Comparison of ENCODE assay signal across 14 mouse cellular contexts in the genomic region with DNA sequence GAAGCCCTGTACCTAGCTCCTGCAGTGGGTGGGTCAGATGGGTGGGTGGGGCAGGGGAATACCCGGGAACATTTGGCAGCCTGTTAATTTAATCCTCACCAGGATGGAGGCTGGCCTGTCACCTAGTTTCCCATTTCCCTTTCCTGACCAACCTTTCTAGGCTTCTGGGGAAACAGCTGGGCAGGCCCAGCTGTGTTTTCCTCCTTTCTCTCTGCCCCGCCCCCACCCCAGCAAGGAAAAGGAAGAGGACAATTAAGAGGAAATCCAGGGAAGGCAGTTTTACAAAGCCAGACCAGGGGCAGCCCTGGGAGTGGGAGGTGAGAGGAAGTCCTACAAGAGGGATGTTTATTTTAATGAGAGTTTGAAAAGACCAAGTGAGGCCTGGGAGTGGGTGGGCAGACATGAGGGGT. TPM values are rescaled to one million over a fixed set of nuclear protein-coding genes. Genes with fewer than 3 reads are reported as not detected.
DNase-seq lines count a peak whose midpoint lies in the region; ATAC-seq lines count a peak whose summit lies in the region.
"Had no signal": no experiment of that assay in that cellular context is flagged by ENCODE, and none has a peak within 500 bp of the region (broad histone marks: within the 10 kb centered on the region; RNA-seq: fewer than 3 reads in every experiment).

No protein-coding gene starts in this region.

- H3K4me3 ChIP-seq in forebrain, embryonic 10.5 days = no peak overlapping the region
- no peak overlapping the region for H3K4me3 ChIP-seq in forebrain, embryonic 13.5 days
- H3K4me3 ChIP-seq in kidney, embryonic 15.5 days (replicated peaks) = no peak overlapping the region
- H3K4me3 ChIP-seq in stomach, embryonic 16.5 days (replicated peaks; ENCODE audit: low read length) = no peak overlapping the region
- H3K4me3 ChIP-seq: hindbrain, embryonic 13.5 days; midbrain, embryonic 12.5 days had no signal

- no peak overlapping the region for H3K9ac ChIP-seq in forebrain, embryonic 13.5 days
- no peak overlapping the region for H3K9ac ChIP-seq in kidney, embryonic 15.5 days
- no peak overlapping the region for H3K9ac ChIP-seq in stomach, embryonic 16.5 days (ENCODE audit: low read length)
- H3K9ac ChIP-seq: forebrain, postnatal 0 days; hindbrain, embryonic 13.5 days; liver, embryonic 14.5 days; midbrain, embryonic 12.5 days had no signal

- no peak overlapping the region for H3K4me2 ChIP-seq in forebrain, embryonic 13.5 days
- H3K4me2 ChIP-seq in kidney, embryonic 15.5 days = no peak overlapping the region
- H3K4me2 ChIP-seq in stomach, embryonic 16.5 days (ENCODE audit: low read depth, low read length) = no peak overlapping the region
- H3K4me2 ChIP-seq: hindbrain, embryonic 13.5 days; midbrain, embryonic 12.5 days had no signal

- 0 out of 2 replicates have a peak overlapping the region, but pooled peaks have one; percentile 9 for H3K27ac ChIP-seq in forebrain, embryonic 10.5 days
- H3K27ac ChIP-seq in forebrain, embryonic 13.5 days = no peak overlapping the region
- no peak overlapping the region for H3K27ac ChIP-seq in kidney, embryonic 15.5 days
- no peak overlapping the region for H3K27ac ChIP-seq in stomach, embryonic 16.5 days (ENCODE audit: low read length)
- H3K27ac ChIP-seq: hindbrain, embryonic 13.5 days; liver, embryonic 14.5 days; midbrain, embryonic 12.5 days had no signal

- no peak for DNase-seq in forebrain, embryonic 10.5 days (ENCODE audit: extremely low spot score, low spot score)
- no peak for DNase-seq in kidney, adult 18-20 months
- peak; percentile 45 for DNase-seq in kidney, postnatal 14 days
- DNase-seq in spleen, postnatal 14 days (ENCODE audit: low spot score in 2 of 2) = no peak
- DNase-seq in layer of hippocampus, adult 9-10 months (ENCODE audit: low spot score) = no peak
- DNase-seq: adrenal gland, adult 2 months; forebrain, postnatal 0 days; gastrocnemius, postnatal 14 days had no signal

- WGBS in forebrain, embryonic 10.5 days = 38% methylated on average over 2 of the region's 2 CpGs
- WGBS in forebrain, embryonic 13.5 days = 47% methylated on average over 2 of the region's 2 CpGs
- WGBS in kidney, embryonic 15.5 days = 19% methylated on average over 2 of the region's 2 CpGs
- WGBS in stomach, embryonic 16.5 days = 16% methylated on average over 2 of the region's 2 CpGs

- no peak for ATAC-seq in forebrain, embryonic 13.5 days
- ATAC-seq in kidney, embryonic 15.5 days (replicated peaks; ENCODE audit: low FRiP score) = peak; percentile 26; the same call in 1 of the 2 replicates
- ATAC-seq in stomach, embryonic 16.5 days (ENCODE audit: insufficient read depth, low FRiP score) = peak; percentile 58; the same call in 1 of the 2 replicates
- ATAC-seq: forebrain, postnatal 0 days had no signal

- H3K4me1 ChIP-seq in forebrain, embryonic 10.5 days = peaks cover 34% of the 10 kb centered on the region
- H3K4me1 ChIP-seq in forebrain, embryonic 13.5 days = peaks cover 18% of the 10 kb centered on the region
- peaks cover 25% of the 10 kb centered on the region; the same call in 1 of the 2 replicates for H3K4me1 ChIP-seq in kidney, embryonic 15.5 days
- H3K4me1 ChIP-seq in stomach, embryonic 16.5 days (ENCODE audit: control insufficient read depth, insufficient read depth, low read length) = peaks cover 4% of the 10 kb centered on the region; the same call in 1 of the 2 replicates
- H3K4me1 ChIP-seq: midbrain, embryonic 12.5 days had no signal

- no peaks in the 10 kb centered on the region for H3K36me3 ChIP-seq in forebrain, embryonic 10.5 days (replicated peaks)
- no peaks in the 10 kb centered on the region for H3K36me3 ChIP-seq in forebrain, embryonic 13.5 days (ENCODE audit: poor library complexity, severe bottlenecking)
- H3K36me3 ChIP-seq in kidney, embryonic 15.5 days = no peaks in the 10 kb centered on the region
- no peaks in the 10 kb centered on the region for H3K36me3 ChIP-seq in stomach, embryonic 16.5 days (ENCODE audit: control insufficient read depth, insufficient read depth, low read length)
- H3K36me3 ChIP-seq: hindbrain, embryonic 13.5 days; midbrain, embryonic 12.5 days had no signal

- H3K27me3 ChIP-seq in forebrain, embryonic 10.5 days (ENCODE audit: poor library complexity, severe bottlenecking) = no peaks in the 10 kb centered on the region
- no peaks in the 10 kb centered on the region for H3K27me3 ChIP-seq in forebrain, embryonic 13.5 days
- H3K27me3 ChIP-seq in kidney, embryonic 15.5 days = no peaks in the 10 kb centered on the region
- no peaks in the 10 kb centered on the region for H3K27me3 ChIP-seq in stomach, embryonic 16.5 days (ENCODE audit: control insufficient read depth, insufficient read depth, low read length)
- H3K27me3 ChIP-seq: hindbrain, embryonic 13.5 days had no signal

- peaks cover 3% of the 10 kb centered on the region; the same call in 1 of the 2 replicates for H3K9me3 ChIP-seq in forebrain, embryonic 10.5 days
- no peaks in the 10 kb centered on the region for H3K9me3 ChIP-seq in forebrain, embryonic 13.5 days (replicated peaks)
- no peaks in the 10 kb centered on the region for H3K9me3 ChIP-seq in kidney, embryonic 15.5 days (replicated peaks)
- no peaks in the 10 kb centered on the region for H3K9me3 ChIP-seq in stomach, embryonic 16.5 days (replicated peaks; ENCODE audit: control insufficient read depth, low read length)
- H3K9me3 ChIP-seq: hindbrain, embryonic 13.5 days; midbrain, embryonic 12.5 days had no signal

RNA-seq across cellular contexts. Expression of a gene that starts 46.4 kb away (rescaled TPM):
- 30.1 and 31.4 TPM in 2 replicates for polyA plus RNA-seq in forebrain, embryonic 10.5 days (2016; fragmentation: Nextera tagmentation; extraction: Ambion mirVana)
- 22.2 and 26.5 TPM in 2 replicates for polyA plus RNA-seq in forebrain, embryonic 13.5 days (2015; fragmentation: Nextera tagmentation; extraction: Ambion mirVana)
- 41.0 and 44.8 TPM in 2 replicates for polyA plus RNA-seq in kidney, embryonic 15.5 days (2015; fragmentation: Nextera tagmentation; extraction: Ambion mirVana)
- 15.3 and 17.0 TPM in 2 replicates for polyA plus RNA-seq in stomach, embryonic 16.5 days (2015; fragmentation: Nextera tagmentation; extraction: Ambion mirVana)
